In the genomic region with DNA sequence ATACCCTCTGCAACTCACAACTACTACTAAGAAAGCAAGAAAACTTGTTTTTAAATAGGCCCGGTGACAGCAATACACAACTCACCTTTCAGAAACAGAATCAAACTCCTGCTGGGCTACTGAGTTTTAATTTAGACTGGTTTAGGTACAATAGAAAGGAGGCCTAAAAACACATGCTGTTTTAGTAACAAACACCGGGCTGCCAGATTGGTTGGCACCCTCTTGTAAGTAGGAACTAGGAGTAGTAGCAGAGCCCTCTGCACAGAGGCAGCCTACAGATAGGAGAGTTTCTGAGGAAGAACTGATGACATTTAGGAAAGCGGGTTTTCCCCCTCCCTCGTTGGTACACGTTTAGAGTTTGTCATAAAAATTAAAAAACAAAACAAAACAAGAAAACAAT, we compare ENCODE assay signal across 21 mouse cellular contexts. TPM values are rescaled to one million over a fixed set of nuclear protein-coding genes. Genes with fewer than 3 reads are reported as not detected.
DNase-seq lines count a peak whose midpoint lies in the region; ATAC-seq and TF ChIP-seq lines count a peak whose summit lies in the region.
"Had no signal": no experiment of that assay in that cellular context is flagged by ENCODE, and none has a peak within 500 bp of the region (broad histone marks: within the 10 kb centered on the region; RNA-seq: fewer than 3 reads in every experiment).

No protein-coding gene starts in this region.

- no peaks in the 10 kb centered on the region for H3K36me3 ChIP-seq in heart, postnatal 0 days (replicated peaks; ENCODE audit: control insufficient read depth, insufficient read depth, low read length)
- H3K36me3 ChIP-seq in neural tube, embryonic 12.5 days = no peaks in the 10 kb centered on the region
- no peaks in the 10 kb centered on the region for H3K36me3 ChIP-seq in neural tube, embryonic 13.5 days
- H3K36me3 ChIP-seq in stomach, postnatal 0 days (ENCODE audit: control insufficient read depth, insufficient read depth, low read length) = no peaks in the 10 kb centered on the region
- H3K36me3 ChIP-seq: heart, embryonic 12.5 days; lung, embryonic 15.5 days; stomach, embryonic 15.5 days had no signal

- WGBS in heart, postnatal 0 days = 16% methylated on average over 5 of the region's 5 CpGs
- WGBS in neural tube, embryonic 12.5 days = 4% methylated on average over 5 of the region's 5 CpGs
- WGBS in neural tube, embryonic 13.5 days = under 1% methylated on average over 5 of the region's 5 CpGs
- 13% methylated on average over 5 of the region's 5 CpGs for WGBS in stomach, postnatal 0 days

- no peak for TF ChIP-seq EP300 in heart, postnatal 0 days (IDR thresholded peaks at IDR 0.05; ENCODE audit: low read depth)
- no peak for TF ChIP-seq EP300 in stomach, postnatal 0 days (optimal IDR thresholded peaks at IDR 0.05)

- H3K27me3 ChIP-seq in heart, postnatal 0 days (ENCODE audit: control insufficient read depth, insufficient read depth, low read length) = peaks cover 99% of the 10 kb centered on the region
- peaks cover 91% of the 10 kb centered on the region for H3K27me3 ChIP-seq in neural tube, embryonic 12.5 days (replicated peaks)
- H3K27me3 ChIP-seq in neural tube, embryonic 13.5 days = peaks cover 97% of the 10 kb centered on the region
- peaks cover 29% of the 10 kb centered on the region for H3K27me3 ChIP-seq in stomach, postnatal 0 days (ENCODE audit: control insufficient read depth, insufficient read depth, low read length)

- ATAC-seq in heart, postnatal 0 days (ENCODE audit: insufficient read depth, low read depth) = no peak
- ATAC-seq in neural tube, embryonic 12.5 days (ENCODE audit: low FRiP score, low read depth) = no peak
- ATAC-seq in neural tube, embryonic 13.5 days (ENCODE audit: low read depth) = no peak
- ATAC-seq in stomach, postnatal 0 days (ENCODE audit: low FRiP score, low TSS enrichment) = no peak
- ATAC-seq: forebrain, embryonic 13.5 days had no signal

- no peak overlapping the region for H3K4me3 ChIP-seq in heart, postnatal 0 days (ENCODE audit: low read depth, low read length)
- peak overlapping the region; percentile 25 for H3K4me3 ChIP-seq in neural tube, embryonic 12.5 days
- peak overlapping the region; percentile 12 for H3K4me3 ChIP-seq in embryonic fibroblast, embryonic 13.5 days (ENCODE audit: insufficient read depth, low read length)
- peak overlapping the region; percentile 8; the same call in 1 of the 2 replicates for H3K4me3 ChIP-seq in neural tube, embryonic 13.5 days
- H3K4me3 ChIP-seq in stomach, postnatal 0 days (ENCODE audit: low read depth, low read length) = no peak overlapping the region
- H3K4me3 ChIP-seq: forebrain, embryonic 13.5 days; heart, embryonic 12.5 days; lung, embryonic 15.5 days; stomach, embryonic 15.5 days had no signal

- intact Hi-C loops in heart, postnatal 25 days (cut with DNase I) = no loop called here

- TF ChIP-seq POLR2A in embryonic fibroblast, embryonic 13.5 days (IDR thresholded peaks at IDR 0.05; ENCODE audit: low read depth, low read length) = no peak

- H3K4me1 ChIP-seq in heart, postnatal 0 days (ENCODE audit: control insufficient read depth, insufficient read depth) = peaks cover 4% of the 10 kb centered on the region; the same call in 1 of the 2 replicates
- H3K4me1 ChIP-seq in neural tube, embryonic 12.5 days = peaks cover 22% of the 10 kb centered on the region
- 0 out of 2 replicates have a peak, but pooled peaks cover 3% of the 10 kb centered on the region for H3K4me1 ChIP-seq in embryonic fibroblast, embryonic 13.5 days (ENCODE audit: control insufficient read depth, insufficient read depth, low read length)
- H3K4me1 ChIP-seq in neural tube, embryonic 13.5 days (replicated peaks) = peaks cover 29% of the 10 kb centered on the region
- 0 out of 2 replicates have a peak, but pooled peaks cover 4% of the 10 kb centered on the region for H3K4me1 ChIP-seq in stomach, postnatal 0 days (replicated peaks; ENCODE audit: control insufficient read depth, insufficient read depth)

- H3K27ac ChIP-seq in heart, postnatal 0 days (ENCODE audit: low read depth) = no peak overlapping the region
- H3K27ac ChIP-seq in neural tube, embryonic 12.5 days = no peak overlapping the region
- no peak overlapping the region for H3K27ac ChIP-seq in embryonic fibroblast, embryonic 13.5 days (ENCODE audit: insufficient read depth, low read length)
- no peak overlapping the region for H3K27ac ChIP-seq in neural tube, embryonic 13.5 days (replicated peaks)
- no peak overlapping the region for H3K27ac ChIP-seq in stomach, postnatal 0 days (replicated peaks)
- H3K27ac ChIP-seq: forebrain, embryonic 13.5 days; lung, embryonic 15.5 days; stomach, embryonic 15.5 days had no signal

- H3K4me2 ChIP-seq in heart, postnatal 0 days (ENCODE audit: low read depth, low read length) = no peak overlapping the region
- peak overlapping the region; percentile 33 for H3K4me2 ChIP-seq in neural tube, embryonic 12.5 days (replicated peaks)
- peak overlapping the region; percentile 53 for H3K4me2 ChIP-seq in neural tube, embryonic 13.5 days
- H3K4me2 ChIP-seq in stomach, postnatal 0 days (replicated peaks; ENCODE audit: low read depth) = no peak overlapping the region
- H3K4me2 ChIP-seq: forebrain, embryonic 13.5 days; heart, embryonic 12.5 days; liver, embryonic 11.5 days; lung, embryonic 15.5 days; stomach, embryonic 15.5 days had no signal

- no peaks in the 10 kb centered on the region for H3K9me3 ChIP-seq in heart, postnatal 0 days (replicated peaks; ENCODE audit: control insufficient read depth, low read length)
- H3K9me3 ChIP-seq in neural tube, embryonic 12.5 days = no peaks in the 10 kb centered on the region
- no peaks in the 10 kb centered on the region for H3K9me3 ChIP-seq in neural tube, embryonic 13.5 days
- no peaks in the 10 kb centered on the region for H3K9me3 ChIP-seq in stomach, postnatal 0 days (ENCODE audit: control insufficient read depth, low read length)
- H3K9me3 ChIP-seq: forebrain, embryonic 13.5 days; heart, embryonic 12.5 days; lung, embryonic 15.5 days; stomach, embryonic 15.5 days had no signal

- DNase-seq in heart, postnatal 0 days (ENCODE audit: low spot score) = peak; percentile 22
- no peak for DNase-seq in heart, postnatal 25 days (ENCODE audit: low spot score)
- DNase-seq in neural tube, embryonic 10.5 days (ENCODE audit: extremely low spot score, low spot score) = no peak
- DNase-seq in stomach, postnatal 0 days (ENCODE audit: low spot score) = no peak
- DNase-seq in kidney, postnatal 14 days = no peak
- DNase-seq: adrenal gland, postnatal 36 days; gastrocnemius, postnatal 25 days; kidney, postnatal 36 days; thymus, postnatal 36 days had no signal

- TF ChIP-seq CTCF in heart, postnatal 0 days (IDR thresholded peaks at IDR 0.05; ENCODE audit: low read depth) = no peak
- no peak for TF ChIP-seq CTCF in embryonic fibroblast, embryonic 13.5 days (IDR thresholded peaks at IDR 0.05; ENCODE audit: borderline replicate concordance, insufficient read depth, low read length)
- TF ChIP-seq CTCF in stomach, postnatal 0 days (IDR thresholded peaks at IDR 0.05; ENCODE audit: low read depth) = no peak

- H3K9ac ChIP-seq in heart, postnatal 0 days (replicated peaks; ENCODE audit: low read depth, low read length) = no peak overlapping the region
- H3K9ac ChIP-seq in neural tube, embryonic 12.5 days = 0 out of 2 replicates have a peak overlapping the region, but pooled peaks have one; percentile 1
- H3K9ac ChIP-seq in neural tube, embryonic 13.5 days = no peak overlapping the region
- no peak overlapping the region for H3K9ac ChIP-seq in stomach, postnatal 0 days (ENCODE audit: low read length)
- H3K9ac ChIP-seq: forebrain, embryonic 13.5 days; heart, embryonic 12.5 days; lung, embryonic 15.5 days; stomach, embryonic 15.5 days had no signal

RNA-seq across cellular contexts. Expression of a gene that starts 11.3 kb away (rescaled TPM):
- 0.15 TPM in 1 of 2 replicates, not detected in the other for total RNA-seq in heart, postnatal 0 days (2014; rRNA removed; ENCODE audit: low replicate concordance)
- polyA plus RNA-seq in heart, postnatal 0 days (2015; fragmentation: Nextera tagmentation; extraction: Ambion mirVana) = 0.18 and 0.38 TPM in 2 replicates
- total RNA-seq in heart, postnatal 25 days (2021) = 1 to 10 TPM in 1 of 2 experiments, under 1 TPM in 1; 0.81 to 1.0 TPM
- 30.5 and 36.7 TPM in 2 replicates for polyA plus RNA-seq in neural tube, embryonic 12.5 days (2016; fragmentation: Nextera tagmentation; extraction: Ambion mirVana)
- 17.4 and 31.3 TPM in 2 replicates for polyA plus RNA-seq in embryonic fibroblast, embryonic 13.5 days (2011; ENCODE audit: insufficient read length, low read depth, missing spikeins)
- polyA plus RNA-seq in neural tube, embryonic 13.5 days (2015; fragmentation: Nextera tagmentation; extraction: Ambion mirVana) = 8.8 and 13.9 TPM in 2 replicates
- polyA plus RNA-seq in stomach, postnatal 0 days (2015; fragmentation: Nextera tagmentation; extraction: Ambion mirVana) = 0.02 and 0.10 TPM in 2 replicates
- total RNA-seq: layer of hippocampus, postnatal 25 days; megakaryocyte-erythroid progenitor cell, adult 5-6 weeks had no signal
- polyA plus RNA-seq: intestine, embryonic 14.5 days; small intestine, adult 2 months had no signal

Comparison
In these comparisons a context has a peak if more than half of its experiments do, and no peak if none do; other contexts are left out.
1. H3K4me2 ChIP-seq: peak in neural tube, embryonic 12.5 days (single experiment) and neural tube, embryonic 13.5 days (single experiment); none in heart, postnatal 0 days (single experiment) and stomach, postnatal 0 days (single experiment).
2. H3K4me3 ChIP-seq: peak in neural tube, embryonic 12.5 days (single experiment), embryonic fibroblast, embryonic 13.5 days (single experiment) and neural tube, embryonic 13.5 days (single experiment); none in heart, postnatal 0 days (single experiment) and stomach, postnatal 0 days (single experiment).